Mouse (Mus musculus) embryonic facial prominence, embryonic 10.5 days (tissue): Measurements from ENCODE around the gene Smarcd1. TPM values are rescaled to one million over a fixed set of nuclear protein-coding genes. Genes with fewer than 3 reads are reported as not detected.
"Not testable (repeated sequence)": the region's sequence is repeated elsewhere in the genome, so short reads cannot be mapped to it uniquely, and the experiment has no call there.

ENCODE experiments used
- DNase-seq: peaks from one replicate; pipeline ENCODE4 v3.0.0-alpha.2; 2017; ENCODE audit warnings: low spot score
- H3K27ac ChIP-seq: fragments of 300-500 bp; sonication (generic); replicated peaks from 2 replicates; pipeline ENCODE4 v1.5.1; 2016; ENCODE audit warnings: mild to moderate bottlenecking
- H3K27me3 ChIP-seq: fragments of 300-500 bp; sonication (generic); replicated peaks from 2 replicates; pipeline ENCODE4 v1.6.1; 2016; ENCODE audit warnings: low read depth, mild to moderate bottlenecking; ENCODE audit not compliant: poor library complexity, severe bottlenecking
- H3K36me3 ChIP-seq: fragments of 300-500 bp; sonication (generic); replicated peaks from 2 replicates; pipeline ENCODE4 v1.6.1; 2016; ENCODE audit warnings: mild to moderate bottlenecking, moderate library complexity
- H3K4me1 ChIP-seq: fragments of 300-500 bp; sonication (generic); 2 replicates; pipeline ENCODE4 v1.6.1; 2016
- H3K4me3 ChIP-seq: fragments of 300-500 bp; sonication (generic); 2 replicates; pipeline ENCODE4 v1.5.1; 2016; ENCODE audit warnings: mild to moderate bottlenecking, moderate library complexity
- H3K9me3 ChIP-seq: fragments of 300-500 bp; sonication (generic); 2 replicates; pipeline ENCODE4 v1.6.1; 2016; ENCODE audit warnings: mild to moderate bottlenecking
- WGBS: fragments of 180-500 bp; shearing (Covaris S2); methylation state at CpG from one replicate; pipeline ENCODE4 v1.1.7; 2016; 5-methylcytosine and 5-hydroxymethylcytosine counted together
- polyA plus RNA-seq: library from polyadenylated mRNA; unstranded; fragments of >200 nt; fragmentation: Nextera tagmentation; extraction: Ambion mirVana; gene quantifications from 2 replicates; pipeline ENCODE4 v1.2.1, GENCODE M21; 2016

The Smarcd1 gene
- polyA plus RNA-seq, 1 experiment from 2014 or later: 83.3 TPM

DNA sequence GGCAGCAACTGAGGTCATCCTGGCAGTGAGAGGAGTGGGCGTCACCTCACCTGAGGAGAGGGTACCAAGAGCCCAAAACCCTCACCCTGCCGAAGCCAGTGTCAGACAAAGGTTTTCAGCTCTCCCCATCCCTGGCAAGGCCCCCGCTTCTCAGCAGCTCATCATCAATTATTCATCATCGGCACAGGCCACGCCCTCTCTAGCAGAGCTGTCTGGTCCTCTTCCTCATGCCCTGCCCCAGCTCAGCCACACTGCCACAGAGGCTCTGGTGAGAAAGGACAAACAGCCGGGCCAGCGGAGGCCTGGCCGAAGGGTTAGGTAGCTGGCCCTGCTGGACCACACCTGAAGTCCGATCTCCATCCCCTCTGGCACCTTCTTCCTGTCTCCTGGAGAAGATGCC is 10.0 kb upstream of the Smarcd1 start:
- Histone ChIP-seq H3K4me1 (peaks cover 30% of the 10 kb centered on the region), H3K27me3 (peaks cover 54% of the 10 kb centered on the region), H3K36me3 (no peaks in the 10 kb centered on the region), H3K9me3 (no peaks in the 10 kb centered on the region), H3K27ac (peak overlapping the region; percentile 37), H3K4me3 (no peak overlapping the region)
- no peak for DNase-seq
- WGBS: 68% methylated on average over 9 of the region's 9 CpGs

DNA sequence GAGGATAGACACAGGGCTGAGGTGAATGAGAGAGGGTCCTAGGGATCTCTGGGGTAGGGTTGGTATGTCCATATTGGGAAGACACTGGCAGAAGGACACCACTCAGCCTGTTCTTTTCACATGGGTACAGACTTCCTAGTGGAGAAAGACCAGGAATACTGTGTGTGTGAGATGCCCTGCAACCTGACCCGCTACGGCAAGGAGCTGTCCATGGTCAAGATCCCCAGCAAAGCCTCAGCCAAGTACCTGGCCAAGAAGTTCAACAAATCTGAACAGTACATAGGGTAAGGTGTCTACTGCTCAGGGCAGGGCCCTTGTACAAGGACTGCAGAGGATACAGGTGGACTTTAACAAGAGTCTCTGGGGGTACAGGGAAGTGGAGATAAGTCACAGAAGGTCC is 4.6 kb upstream of the Smarcd1 start:
- peaks cover 23% of the 10 kb centered on the region for H3K4me1 ChIP-seq
- H3K36me3 ChIP-seq: no peaks in the 10 kb centered on the region
- peak; percentile 56 for DNase-seq
- peaks cover 50% of the 10 kb centered on the region for H3K27me3 ChIP-seq
- no peaks in the 10 kb centered on the region for H3K9me3 ChIP-seq
- H3K27ac ChIP-seq: no peak overlapping the region
- H3K4me3 ChIP-seq: no peak overlapping the region
- WGBS: 31% methylated on average over 2 of the region's 2 CpGs

DNA sequence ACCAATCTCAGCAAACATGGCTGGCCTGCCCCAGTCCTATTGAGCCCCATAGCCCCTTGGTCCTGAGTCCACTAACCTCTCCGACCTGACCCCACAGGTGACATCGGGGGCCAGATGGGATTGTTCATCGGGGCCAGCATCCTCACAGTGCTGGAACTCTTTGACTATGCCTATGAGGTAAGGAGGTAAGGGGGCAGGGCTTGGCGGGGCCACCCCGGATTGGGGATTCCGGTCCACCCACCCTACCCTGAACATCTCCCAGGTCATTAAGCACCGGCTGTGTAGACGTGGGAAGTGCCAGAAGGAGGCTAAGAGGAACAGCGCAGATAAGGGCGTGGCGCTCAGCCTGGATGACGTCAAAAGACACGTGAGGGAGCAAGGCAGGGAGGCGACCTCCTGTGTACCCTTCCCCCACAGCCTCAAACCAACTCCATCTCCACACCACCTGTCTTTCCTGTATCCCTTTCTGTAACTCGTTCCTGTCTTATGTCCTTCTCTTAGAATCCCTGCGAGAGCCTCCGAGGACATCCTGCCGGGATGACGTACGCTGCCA is 3.3 kb upstream of the Smarcd1 start:
- H3K27me3 ChIP-seq: peaks cover 41% of the 10 kb centered on the region
- H3K4me3 ChIP-seq: 0 out of 2 replicates have a peak overlapping the region, but pooled peaks have one; percentile 28
- 35% methylated on average over 20 of the region's 20 CpGs for WGBS
- H3K27ac ChIP-seq: no peak overlapping the region
- H3K9me3 ChIP-seq: no peaks in the 10 kb centered on the region
- peaks cover 7% of the 10 kb centered on the region for H3K36me3 ChIP-seq
- DNase-seq: no peak
- H3K4me1 ChIP-seq: peaks cover 34% of the 10 kb centered on the region

DNA sequence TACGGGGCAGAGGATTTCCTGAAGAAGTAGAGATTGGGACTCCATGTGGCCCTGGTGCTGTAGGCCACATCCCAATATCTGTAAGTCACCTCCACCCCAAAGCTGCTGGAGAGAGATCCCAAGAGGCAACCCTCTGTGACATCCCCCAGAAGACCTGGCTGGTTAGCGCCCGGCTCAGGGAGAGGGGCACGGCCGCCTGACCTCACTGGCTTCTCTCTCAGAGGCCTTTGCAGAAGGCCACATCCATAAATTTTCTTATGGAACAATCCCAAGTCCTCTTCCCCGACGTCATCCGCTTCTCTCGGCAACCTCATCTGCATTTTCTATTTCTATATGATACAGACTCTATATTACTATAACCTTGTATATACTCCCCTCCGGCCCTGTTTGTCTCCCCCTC is 2.2 kb upstream of the Smarcd1 start:
- H3K36me3 ChIP-seq: peaks cover 18% of the 10 kb centered on the region
- WGBS: 87% methylated on average over 10 of the region's 10 CpGs

DNA sequence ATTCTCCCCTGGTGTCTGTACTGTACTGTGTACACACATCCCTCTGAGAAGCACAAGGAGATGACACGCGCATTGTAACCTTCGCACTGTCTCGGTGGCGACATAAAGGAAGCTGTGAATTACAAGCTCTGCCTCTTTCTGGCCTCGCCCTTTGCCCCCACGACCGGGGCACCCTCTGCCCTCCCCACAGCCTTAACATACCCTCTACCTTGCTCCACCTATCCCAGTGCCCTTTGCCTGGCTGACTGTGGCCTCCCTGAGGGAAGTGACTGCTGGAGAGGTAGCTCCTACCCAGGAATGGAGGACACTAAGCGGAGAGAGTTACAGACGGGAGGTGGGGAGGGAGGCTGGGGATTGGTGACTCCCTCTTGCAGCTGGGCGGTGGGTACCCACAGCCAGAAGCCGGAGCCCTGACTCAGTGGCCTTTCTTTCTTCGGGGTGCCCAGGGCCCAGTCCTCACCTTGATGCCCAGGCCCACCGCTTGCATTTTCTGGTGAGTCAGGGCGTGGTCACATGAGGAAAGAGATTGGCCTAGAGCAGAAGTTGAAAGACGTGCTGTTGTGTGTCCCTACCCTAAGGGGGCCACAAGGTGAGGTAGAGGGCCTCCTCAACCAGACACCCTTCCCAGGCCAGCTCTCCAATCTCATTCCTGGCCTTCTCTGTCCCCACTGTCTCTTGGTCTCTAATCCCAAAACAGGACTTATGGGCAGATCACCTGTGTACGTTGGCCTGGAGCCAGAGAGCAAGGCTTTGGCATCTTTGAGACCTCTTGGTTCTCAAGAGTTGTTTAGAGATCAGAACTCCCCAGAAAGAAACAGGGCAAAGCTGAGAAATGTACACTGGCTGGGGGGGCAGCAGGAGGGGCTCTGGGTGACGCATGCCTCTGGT is 1.5 kb upstream of the Smarcd1 start:
- H3K27ac ChIP-seq: 0 out of 2 replicates have a peak overlapping the region, but pooled peaks have one; percentile 100
- DNase-seq: no peak
- peaks cover 48% of the 10 kb centered on the region for H3K4me1 ChIP-seq
- H3K9me3 ChIP-seq: no peaks in the 10 kb centered on the region
- 0 out of 2 replicates have a peak overlapping the region, but pooled peaks have one; percentile 1 for H3K4me3 ChIP-seq
- peaks cover 35% of the 10 kb centered on the region for H3K27me3 ChIP-seq
- 85% methylated on average over 18 of the region's 18 CpGs for WGBS
- peaks cover 23% of the 10 kb centered on the region for H3K36me3 ChIP-seq

More for the DNA sequence above, 2.2 kb upstream of the Smarcd1 start:
- no peaks in the 10 kb centered on the region for H3K9me3 ChIP-seq
- DNase-seq: no peak
- H3K27ac ChIP-seq: no peak overlapping the region
- H3K4me3 ChIP-seq: no peak overlapping the region
- H3K4me1 ChIP-seq: peaks cover 45% of the 10 kb centered on the region
- H3K27me3 ChIP-seq: peaks cover 41% of the 10 kb centered on the region

DNA sequence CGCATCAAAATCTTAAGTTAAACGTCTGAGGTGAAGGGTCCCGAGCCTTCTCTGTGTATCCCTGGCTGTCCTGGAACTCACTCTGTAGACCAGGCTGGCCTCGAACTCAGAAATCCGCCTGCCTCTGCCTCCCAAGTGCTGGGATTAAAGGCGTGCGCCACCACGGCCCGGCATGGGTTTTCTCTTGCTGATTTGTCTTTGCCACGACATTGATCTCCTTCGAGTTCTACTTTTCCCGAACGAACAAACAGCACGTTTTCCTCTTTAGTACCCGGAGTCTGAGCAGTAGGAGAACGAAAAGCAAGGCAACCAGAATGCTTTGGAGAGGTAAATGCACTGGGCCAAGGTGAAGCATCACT is 310 bp upstream of the Smarcd1 start:
- Histone ChIP-seq H3K4me3 (peak overlapping the region; percentile 93), H3K4me1 (peaks cover 48% of the 10 kb centered on the region), H3K27ac (peak overlapping the region; percentile 100), H3K36me3 (peaks cover 33% of the 10 kb centered on the region), H3K27me3 (peaks cover 30% of the 10 kb centered on the region)
- not testable (repeated sequence) for H3K9me3 ChIP-seq, DNase-seq
- WGBS: 48% methylated on average over 16 of the region's 16 CpGs

GRCm38 (mm10) chr15:99703104-99703503 is 1.2 kb downstream of the Smarcd1 start:
- Histone ChIP-seq H3K36me3 (peaks cover 48% of the 10 kb centered on the region), H3K9me3 (no peaks in the 10 kb centered on the region), H3K4me3 (peak overlapping the region; percentile 93), H3K27me3 (peaks cover 15% of the 10 kb centered on the region), H3K27ac (peak overlapping the region; percentile 100), H3K4me1 (peaks cover 48% of the 10 kb centered on the region)
- no peak for DNase-seq
- WGBS: 62% methylated on average over 9 of the region's 9 CpGs

DNA sequence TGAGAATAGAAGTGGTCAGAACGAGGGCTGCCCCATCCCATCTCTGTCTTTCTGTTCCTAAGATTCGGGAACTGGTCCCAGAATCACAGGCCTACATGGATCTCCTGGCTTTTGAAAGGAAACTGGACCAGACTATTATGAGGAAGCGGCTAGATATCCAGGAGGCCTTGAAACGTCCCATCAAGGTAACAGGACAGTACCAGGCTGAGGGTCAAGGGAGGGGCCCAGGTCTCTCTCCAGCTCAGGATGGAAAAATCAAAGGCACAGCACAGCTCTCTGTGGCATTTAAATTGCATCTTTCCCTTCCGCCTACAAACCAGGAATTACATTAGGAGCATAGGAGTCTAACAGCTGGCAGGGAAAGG is 1.7 kb downstream of the Smarcd1 start:
- Histone ChIP-seq H3K27me3 (peaks cover 10% of the 10 kb centered on the region; the same call in 1 of the 2 replicates), H3K36me3 (peaks cover 53% of the 10 kb centered on the region), H3K9me3 (no peaks in the 10 kb centered on the region), H3K4me3 (peak overlapping the region; percentile 93), H3K4me1 (peaks cover 45% of the 10 kb centered on the region), H3K27ac (peak overlapping the region; percentile 75)
- WGBS: 63% methylated on average over 5 of the region's 5 CpGs
- DNase-seq: no peak

DNA sequence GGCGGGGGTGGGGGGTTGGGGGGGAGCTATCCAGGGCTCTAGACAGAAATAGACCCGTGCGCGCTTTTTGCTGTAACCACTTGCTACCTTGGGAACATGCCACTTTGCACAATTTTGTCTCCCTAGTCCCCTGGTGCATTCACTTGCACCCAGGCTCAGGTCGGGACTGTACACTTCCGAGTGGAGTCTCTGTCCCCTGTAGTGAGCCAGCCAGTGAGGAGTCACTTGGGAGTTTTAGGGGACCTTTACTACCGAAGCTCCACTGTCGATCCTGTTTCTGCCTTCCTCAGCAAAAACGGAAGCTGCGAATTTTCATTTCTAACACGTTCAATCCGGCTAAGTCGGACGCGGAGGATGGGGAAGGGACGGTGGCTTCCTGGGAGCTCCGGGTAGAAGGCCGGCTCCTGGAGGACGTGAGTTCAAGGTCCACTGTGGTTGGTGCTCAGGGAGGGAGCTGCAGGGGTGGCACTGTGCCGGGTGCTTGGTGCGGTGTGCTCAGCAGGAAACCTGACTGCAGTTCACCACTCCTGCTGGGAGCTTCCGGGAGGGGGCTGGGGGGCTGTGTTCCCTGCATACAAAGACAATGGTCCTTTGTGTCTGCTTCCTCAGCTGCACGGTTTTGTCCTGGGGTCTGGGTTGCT is 2.2 kb downstream of the Smarcd1 start:
- Histone ChIP-seq H3K4me3 (peak overlapping the region; percentile 93), H3K36me3 (peaks cover 58% of the 10 kb centered on the region), H3K27ac (peak overlapping the region; percentile 75), H3K4me1 (peaks cover 41% of the 10 kb centered on the region), H3K27me3 (0 out of 2 replicates have a peak, but pooled peaks cover 5% of the 10 kb centered on the region), H3K9me3 (no peaks in the 10 kb centered on the region)
- WGBS: 24% methylated on average over 23 of the region's 23 CpGs
- no peak for DNase-seq

DNA sequence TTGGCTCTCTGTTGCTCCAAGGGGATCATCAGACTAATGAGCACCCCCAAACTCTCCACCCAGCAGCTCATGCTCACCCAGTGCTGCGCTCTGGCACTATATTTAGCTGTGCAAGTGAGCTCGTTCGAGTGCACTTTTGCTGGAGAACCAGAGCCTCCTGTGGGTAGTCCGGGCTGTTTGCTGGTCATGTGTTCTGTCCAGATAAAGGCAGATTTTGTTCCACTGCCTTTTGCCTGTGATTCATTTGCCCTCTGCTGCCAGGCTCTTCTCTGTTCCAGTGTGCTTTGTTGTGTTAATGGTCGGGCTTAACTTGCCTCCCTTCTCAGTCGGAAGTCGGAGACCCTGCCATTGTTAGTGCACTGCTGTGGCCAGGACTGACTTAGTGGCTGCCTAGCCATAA is 3.0 kb downstream of the Smarcd1 start:
- DNase-seq: no peak
- whole genome bisulfite sequencing: 44% methylated on average over 7 of the region's 7 CpGs
- H3K27me3 ChIP-seq: no peaks in the 10 kb centered on the region
- H3K4me1 ChIP-seq: peaks cover 41% of the 10 kb centered on the region
- H3K27ac ChIP-seq: peak overlapping the region; percentile 75
- peaks cover 66% of the 10 kb centered on the region for H3K36me3 ChIP-seq
- H3K9me3 ChIP-seq: no peaks in the 10 kb centered on the region
- H3K4me3 ChIP-seq: peak overlapping the region; percentile 93

GRCm38 (mm10) chr15:99705440-99706048 is 3.6 kb downstream of the Smarcd1 start, which contains the start of gene Gm17349:
Gene Gm17349, minus strand, starts transcription at chr15:99705490.
- H3K4me1 ChIP-seq: peaks cover 36% of the 10 kb centered on the region
- H3K9me3 ChIP-seq: no peaks in the 10 kb centered on the region
- 61% methylated on average over 11 of the region's 11 CpGs for WGBS
- peak; percentile 71 for DNase-seq
- H3K36me3 ChIP-seq: peaks cover 72% of the 10 kb centered on the region
- peak within 1 kb of the TSS; percentile 93 for H3K4me3 ChIP-seq
- no peaks in the 10 kb centered on the region for H3K27me3 ChIP-seq
- H3K27ac ChIP-seq: peak within 1 kb of the TSS; percentile 75

DNA sequence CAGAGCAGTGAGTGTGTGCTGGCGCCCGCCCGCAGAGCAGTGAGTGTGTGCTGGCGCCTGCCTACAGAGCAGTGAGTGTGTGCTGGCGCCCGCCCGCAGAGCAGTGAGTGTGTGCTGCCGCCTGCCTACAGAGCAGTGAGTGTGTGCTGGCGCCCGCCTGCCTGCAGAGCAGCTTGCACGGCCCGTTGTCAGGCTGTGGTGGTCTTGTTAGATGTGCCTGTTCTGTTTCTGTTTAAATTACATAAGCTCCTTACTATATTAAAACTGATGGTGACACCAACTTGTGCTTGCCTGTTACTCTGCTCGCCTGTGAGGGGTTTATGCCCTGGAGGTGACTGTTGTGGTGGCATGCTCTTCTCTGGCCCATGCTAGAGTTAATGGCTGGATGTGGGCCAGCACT is 6.2 kb downstream of the Smarcd1 start:
- 94% methylated on average over 13 of the region's 13 CpGs for WGBS
- H3K36me3 ChIP-seq: peaks cover 96% of the 10 kb centered on the region
- no peak for DNase-seq
- no peak overlapping the region for H3K4me3 ChIP-seq
- H3K9me3 ChIP-seq: no peaks in the 10 kb centered on the region
- H3K4me1 ChIP-seq: peaks cover 29% of the 10 kb centered on the region
- no peak overlapping the region for H3K27ac ChIP-seq
- no peaks in the 10 kb centered on the region for H3K27me3 ChIP-seq
